Mouse (Mus musculus) G1E (cell line): Measurements from ENCODE around the gene Cavin2.

Experiments used
- CTCF ChIP-seq: IDR thresholded peaks from 2 replicates; pipeline ENCODE4 v1.5.1; 2012; ENCODE audit warnings: low read depth, low read length, inconsistent platforms, mixed read lengths
- POLR2AphosphoS5 ChIP-seq: IDR thresholded peaks from 2 replicates; pipeline ENCODE4 v1.6.1; 2012; ENCODE audit warnings: low read depth, low read length, inconsistent platforms; ENCODE audit not compliant: insufficient replicate concordance
- TAL1 ChIP-seq: conservative IDR thresholded peaks from 2 replicates; pipeline ENCODE4 v1.6.1; 2012; ENCODE audit warnings: low read depth, low read length, inconsistent platforms, mixed read lengths

- no peak for TF ChIP-seq TAL1
- TF ChIP-seq CTCF = no peak
- TF ChIP-seq POLR2AphosphoS5 = no peak
Observed at GRCm38 (mm10) chr1:51272583-51273201, 16.2 kb upstream of the Cavin2 start.
